Comparison of ENCODE assay signal across 8 mouse cellular contexts in the genomic region with DNA sequence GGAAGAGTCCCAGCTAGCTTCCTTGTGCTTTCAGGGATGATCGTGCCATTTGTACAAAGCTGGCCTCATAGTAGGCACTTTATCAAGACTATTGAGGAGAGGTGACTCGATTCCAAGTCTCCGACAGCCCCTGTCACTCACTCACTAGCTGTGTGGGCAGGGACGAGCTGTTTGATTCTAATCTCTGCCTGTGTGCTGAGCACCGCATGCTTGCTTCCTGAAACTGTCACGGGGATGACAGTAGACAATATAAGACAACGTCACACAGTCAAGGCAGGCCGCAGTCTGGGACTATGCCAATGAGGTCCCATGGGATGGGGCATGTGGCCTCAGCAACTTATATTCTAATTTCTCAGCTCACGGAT. TPM values are rescaled to one million over a fixed set of nuclear protein-coding genes. Genes with fewer than 3 reads are reported as not detected.
DNase-seq lines count a peak whose midpoint lies in the region; ATAC-seq lines count a peak whose summit lies in the region.

No protein-coding gene starts in this region.

- no peaks in the 10 kb centered on the region for H3K27me3 ChIP-seq in midbrain, embryonic 10.5 days (ENCODE audit: low read depth, poor library complexity, severe bottlenecking)
- H3K27me3 ChIP-seq in midbrain, embryonic 11.5 days (ENCODE audit: control insufficient read depth, insufficient read depth, low read length): no peaks in the 10 kb centered on the region
- no peaks in the 10 kb centered on the region for H3K27me3 ChIP-seq in limb, embryonic 15.5 days
- no peaks in the 10 kb centered on the region for H3K27me3 ChIP-seq in midbrain, embryonic 16.5 days (ENCODE audit: control insufficient read depth, insufficient read depth, low read depth, low read length)

- WGBS in midbrain, embryonic 10.5 days: 87% methylated on average over 9 of the region's 9 CpGs
- 82% methylated on average over 9 of the region's 9 CpGs for WGBS in midbrain, embryonic 11.5 days
- WGBS in limb, embryonic 15.5 days: 81% methylated on average over 9 of the region's 9 CpGs
- WGBS in midbrain, embryonic 16.5 days: 76% methylated on average over 9 of the region's 9 CpGs

- H3K9me3 ChIP-seq in midbrain, embryonic 10.5 days (replicated peaks): no peaks in the 10 kb centered on the region
- H3K9me3 ChIP-seq in midbrain, embryonic 11.5 days (ENCODE audit: control insufficient read depth, low read length): no peaks in the 10 kb centered on the region
- no peaks in the 10 kb centered on the region for H3K9me3 ChIP-seq in limb, embryonic 15.5 days
- H3K9me3 ChIP-seq in midbrain, embryonic 16.5 days (replicated peaks; ENCODE audit: control insufficient read depth, low read length, poor library complexity, severe bottlenecking): no peaks in the 10 kb centered on the region

- no peak overlapping the region for H3K4me3 ChIP-seq in midbrain, embryonic 10.5 days
- H3K4me3 ChIP-seq in midbrain, embryonic 11.5 days (ENCODE audit: low read depth, low read length): no peak overlapping the region
- no peak overlapping the region for H3K4me3 ChIP-seq in limb, embryonic 15.5 days
- H3K4me3 ChIP-seq in midbrain, embryonic 16.5 days (ENCODE audit: low read depth, low read length): no peak overlapping the region

- no peaks in the 10 kb centered on the region for H3K36me3 ChIP-seq in midbrain, embryonic 10.5 days
- no peaks in the 10 kb centered on the region for H3K36me3 ChIP-seq in midbrain, embryonic 11.5 days (ENCODE audit: control insufficient read depth, insufficient read depth, low read length)
- no peaks in the 10 kb centered on the region for H3K36me3 ChIP-seq in limb, embryonic 15.5 days
- no peaks in the 10 kb centered on the region for H3K36me3 ChIP-seq in midbrain, embryonic 16.5 days (ENCODE audit: control insufficient read depth, insufficient read depth, low read length)

- H3K4me2 ChIP-seq in midbrain, embryonic 11.5 days: no peak overlapping the region
- no peak overlapping the region for H3K4me2 ChIP-seq in limb, embryonic 15.5 days
- H3K4me2 ChIP-seq in midbrain, embryonic 16.5 days (ENCODE audit: low read length): no peak overlapping the region

- H3K9ac ChIP-seq in midbrain, embryonic 11.5 days (ENCODE audit: low read length): no peak overlapping the region
- H3K9ac ChIP-seq in limb, embryonic 15.5 days: no peak overlapping the region
- no peak overlapping the region for H3K9ac ChIP-seq in midbrain, embryonic 16.5 days (ENCODE audit: low read depth, low read length)

- peaks cover 13% of the 10 kb centered on the region for H3K4me1 ChIP-seq in midbrain, embryonic 10.5 days
- no peaks in the 10 kb centered on the region; the same call in 1 of the 2 replicates for H3K4me1 ChIP-seq in midbrain, embryonic 11.5 days (ENCODE audit: control insufficient read depth, insufficient read depth, low read length)
- H3K4me1 ChIP-seq in limb, embryonic 15.5 days: peaks cover 13% of the 10 kb centered on the region
- 0 out of 2 replicates have a peak, but pooled peaks cover 2% of the 10 kb centered on the region for H3K4me1 ChIP-seq in midbrain, embryonic 16.5 days (ENCODE audit: control insufficient read depth, insufficient read depth, low read length)

- no peak for DNase-seq in midbrain, embryonic 10.5 days (ENCODE audit: low spot score)
- DNase-seq in midbrain, embryonic 11.5 days (ENCODE audit: low spot score, missing footprints): no peak
- DNase-seq in heart, adult 11 months: peak; percentile 97
- no peak for DNase-seq in retina, postnatal 1 day
- no peak for DNase-seq in embryo, embryonic 10.5 days (ENCODE audit: low spot score)

- H3K27ac ChIP-seq in midbrain, embryonic 10.5 days (replicated peaks): peak overlapping the region; percentile 46; the same call in 1 of the 2 replicates
- no peak overlapping the region for H3K27ac ChIP-seq in midbrain, embryonic 11.5 days (ENCODE audit: low read depth, low read length)
- peak overlapping the region; percentile 57 for H3K27ac ChIP-seq in limb, embryonic 15.5 days
- peak overlapping the region; percentile 28 for H3K27ac ChIP-seq in midbrain, embryonic 16.5 days (ENCODE audit: low read length)

- no peak for ATAC-seq in midbrain, embryonic 11.5 days (ENCODE audit: low FRiP score)
- ATAC-seq in inflammation-experienced regulatory T-cells, adult 6 months: peak; percentile 79
- ATAC-seq in limb, embryonic 15.5 days (ENCODE audit: insufficient number of reproducible peaks, low FRiP score, low TSS enrichment, low read depth): no peak
- ATAC-seq in midbrain, embryonic 16.5 days: peak; percentile 62

RNA-seq across cellular contexts. Expression of a gene that starts 13.6 kb away (rescaled TPM):
- polyA plus RNA-seq in midbrain, embryonic 10.5 days (2016; fragmentation: Nextera tagmentation; extraction: Ambion mirVana): 1.4 and 2.0 TPM in 2 replicates
- 0.82 and 0.87 TPM in 2 replicates for polyA plus RNA-seq in midbrain, embryonic 11.5 days (2014; fragmentation: Nextera tagmentation; extraction: Ambion mirVana)
- polyA plus RNA-seq in inflammation-experienced regulatory T-cells, adult 6 months (2017; shearing (Covaris generic)): under 1 TPM; 0.24 to 0.61 (median 0.40) TPM
- polyA plus RNA-seq in limb, embryonic 15.5 days (2015; fragmentation: Nextera tagmentation; extraction: Ambion mirVana): 2.3 TPM in 2 replicates
- polyA plus RNA-seq in midbrain, embryonic 16.5 days (2015; fragmentation: Nextera tagmentation; extraction: Ambion mirVana): 1.2 and 1.5 TPM in 2 replicates

RNA-seq across cellular contexts. Expression of a gene that starts 54.8 kb away (rescaled TPM):
- polyA plus RNA-seq in midbrain, embryonic 10.5 days (2016; fragmentation: Nextera tagmentation; extraction: Ambion mirVana): 138 and 149 TPM in 2 replicates
- 155 and 175 TPM in 2 replicates for polyA plus RNA-seq in midbrain, embryonic 11.5 days (2014; fragmentation: Nextera tagmentation; extraction: Ambion mirVana)
- 10 to 100 TPM; 60.0 to 71.8 (median 60.4) TPM for polyA plus RNA-seq in inflammation-experienced regulatory T-cells, adult 6 months (2017; shearing (Covaris generic))
- 122 and 127 TPM in 2 replicates for polyA plus RNA-seq in limb, embryonic 15.5 days (2015; fragmentation: Nextera tagmentation; extraction: Ambion mirVana)
- 238 and 243 TPM in 2 replicates for polyA plus RNA-seq in midbrain, embryonic 16.5 days (2015; fragmentation: Nextera tagmentation; extraction: Ambion mirVana)

Comparison
In these comparisons a context has a peak if more than half of its experiments do, and no peak if none do; other contexts are left out.
1. ATAC-seq: peak in inflammation-experienced regulatory T-cells, adult 6 months (single experiment) and midbrain, embryonic 16.5 days (single experiment); none in midbrain, embryonic 11.5 days (single experiment) and limb, embryonic 15.5 days (single experiment).